Mouse (Mus musculus) left cerebral cortex, adult 11 months (tissue): ENCODE measurements around the gene Pex1.
"Not testable (repeated sequence)": the region's sequence is repeated elsewhere in the genome, so short reads cannot be mapped to it uniquely, and the experiment has no call there.

Experiments
- DNase-seq: peaks from one replicate; pipeline ENCODE4 v3.0.0; 2022; ENCODE audit warnings: low spot score

Pex1 gene

DNA sequence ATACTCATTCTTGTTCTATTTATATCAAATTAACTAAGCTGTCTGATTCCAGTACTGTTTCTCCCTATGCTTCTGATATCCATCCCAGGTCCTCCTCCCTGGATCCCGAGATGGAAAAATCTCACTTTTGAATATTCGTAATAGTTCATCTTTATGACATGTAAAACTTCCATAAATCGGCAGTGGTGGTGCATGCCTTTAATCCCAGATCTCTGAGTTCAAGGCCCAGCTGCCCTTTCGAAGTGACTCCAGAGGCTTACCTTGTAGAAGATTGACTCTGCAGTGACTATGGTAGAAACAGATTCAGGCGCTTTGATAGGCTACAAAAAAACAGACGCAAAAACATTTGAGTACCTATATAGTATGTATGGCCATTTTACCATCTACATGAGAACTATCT lies 48.8 kb downstream of the Pex1 start:
- DNase-seq = no peak

DNA sequence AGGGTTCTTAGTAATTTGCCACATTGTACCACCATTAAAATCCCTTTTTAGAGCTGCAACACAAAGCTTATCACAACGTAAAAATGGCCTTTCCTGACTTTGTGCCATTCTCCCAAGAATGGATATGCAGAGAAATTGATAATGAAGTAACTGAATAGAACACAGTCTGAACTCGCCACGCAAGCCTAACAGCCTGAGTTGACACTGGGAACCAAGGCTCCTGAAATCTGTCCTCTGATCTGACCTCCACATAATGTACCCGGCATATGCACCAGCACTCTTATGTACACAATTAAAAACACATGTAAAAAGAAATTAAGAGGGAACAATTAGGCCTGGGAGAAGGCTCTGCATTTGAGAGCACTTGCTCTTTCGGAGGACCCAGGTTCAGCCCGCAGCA lies 49.5 kb downstream of the Pex1 start:
- no peak for DNase-seq

DNA sequence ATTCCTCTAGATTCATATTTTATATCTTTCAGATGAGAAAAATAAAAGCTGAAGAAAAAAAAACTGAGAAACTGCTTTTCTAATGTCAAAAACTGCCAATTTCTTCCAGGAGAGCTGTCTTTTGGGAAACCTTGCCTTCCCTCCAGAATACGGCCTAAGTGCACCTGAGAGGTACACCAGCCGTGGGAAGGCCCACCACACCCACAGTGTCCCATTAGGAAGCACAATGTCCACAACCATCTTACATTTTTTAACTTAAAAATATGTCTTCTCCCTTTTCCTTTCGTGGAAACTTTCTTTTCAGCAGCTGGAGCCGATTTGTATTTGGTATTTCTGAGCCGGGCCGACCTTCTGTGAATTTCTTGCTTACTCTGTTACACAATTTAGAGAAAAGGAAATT lies 50.7 kb downstream of the Pex1 start:
- DNase-seq = no peak

DNA sequence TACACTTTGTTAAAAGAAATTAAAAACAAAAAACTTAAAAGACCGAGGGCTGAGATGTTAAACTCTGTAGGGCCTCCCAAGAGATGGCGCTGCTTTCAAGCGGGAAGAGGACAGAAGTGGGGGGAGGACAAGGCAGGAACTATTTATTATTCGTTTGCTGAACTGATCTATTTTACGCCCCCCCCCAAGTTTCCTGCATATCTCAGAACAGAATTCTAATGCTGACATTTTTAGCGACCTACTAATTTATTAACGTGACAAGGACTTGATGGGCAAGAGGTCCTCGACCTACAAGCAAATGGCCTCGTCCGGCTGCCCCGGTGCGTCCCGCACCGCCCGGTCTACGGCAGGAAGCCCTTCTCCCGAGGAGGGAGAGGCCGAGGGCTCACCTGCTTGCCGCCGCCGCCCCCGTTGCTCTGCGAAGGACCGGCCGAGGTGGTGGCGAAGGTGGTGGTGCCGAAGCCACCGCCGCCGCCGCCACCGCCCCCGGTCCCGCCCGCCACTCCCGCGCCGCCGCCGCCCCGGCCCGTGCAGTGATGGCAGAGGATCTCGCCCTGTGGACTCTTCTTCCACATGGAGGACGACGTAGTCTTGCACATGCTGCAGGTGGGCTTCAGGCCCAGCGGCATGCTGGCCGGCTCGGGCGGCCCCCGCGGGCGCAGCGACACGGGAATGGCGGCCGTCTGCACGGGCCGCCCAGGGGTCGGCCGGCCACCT lies 51.3 kb downstream of the Pex1 start:
- no peak for DNase-seq

DNA sequence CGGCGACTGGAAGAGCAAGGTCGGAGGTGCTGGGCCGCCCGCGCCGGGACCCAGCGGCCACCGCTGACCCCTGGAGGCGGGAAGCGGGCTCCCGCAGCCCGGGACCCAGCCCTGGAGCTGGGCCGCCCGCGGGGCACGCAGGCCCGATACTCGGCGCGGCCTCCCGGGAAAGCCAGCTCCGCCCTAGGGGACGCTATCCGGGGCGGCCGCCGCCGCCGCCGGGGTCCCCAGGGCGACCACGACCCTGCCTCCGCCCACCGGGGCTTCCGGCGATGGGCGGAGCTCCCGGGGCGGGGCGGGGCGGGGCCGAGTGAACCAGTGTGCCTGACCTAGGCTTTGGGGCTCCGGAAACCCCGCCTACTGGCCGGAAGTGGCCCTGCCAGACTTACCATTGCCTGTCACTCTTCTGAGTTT lies 51.8 kb downstream of the Pex1 start:
- peak; percentile 76 for DNase-seq

- DNase-seq = no peak
Measured at GRCm38 (mm10) chr5:3648206-3648848, 52.5 kb downstream of the Pex1 start.

DNA sequence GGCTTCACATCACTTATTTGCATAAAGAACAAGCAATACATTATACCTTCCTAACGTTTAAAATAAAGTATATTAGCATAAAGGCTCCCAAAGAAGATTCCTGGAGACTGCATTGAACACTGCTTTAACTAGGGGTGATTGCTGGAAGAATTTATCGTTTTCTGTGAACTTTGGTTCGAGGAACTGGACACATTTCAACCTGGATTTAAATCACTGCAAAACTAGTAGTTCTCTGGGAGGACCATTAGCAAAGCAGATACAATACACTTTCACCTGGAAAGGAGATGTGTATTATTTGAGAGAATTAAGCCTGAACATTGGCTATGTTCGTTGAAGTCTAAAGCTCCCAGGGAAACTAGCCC lies 53.0 kb downstream of the Pex1 start:
- no peak for DNase-seq

DNA sequence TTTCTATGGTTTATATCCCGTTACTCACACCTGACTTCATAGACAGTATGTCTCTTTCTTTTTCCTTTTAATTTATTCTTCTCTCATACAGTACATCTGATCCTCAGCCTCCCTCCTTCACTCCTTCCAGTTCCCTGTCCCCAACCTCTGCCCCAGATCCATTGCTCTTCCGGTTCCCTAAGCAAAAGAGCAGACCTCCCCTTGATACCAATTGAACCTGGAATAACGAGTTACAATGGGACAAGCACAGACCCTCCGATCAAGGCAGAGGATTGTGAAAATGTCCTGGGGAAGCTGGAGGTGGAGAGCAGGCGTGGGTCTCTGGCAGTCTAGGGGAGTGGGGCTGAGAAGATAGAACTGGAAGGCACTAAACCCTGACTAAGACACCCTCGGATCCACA lies 55.0 kb downstream of the Pex1 start, which contains the start of gene Tmbim7:
Tmbim7 (plus strand) TSS at position 301 of the 400 bp plus-strand sequence.
- no peak for DNase-seq

GRCm38 (mm10) chr5:3651621-3652020 lies 55.8 kb downstream of the Pex1 start:
- no peak for DNase-seq

- not testable (repeated sequence) for DNase-seq
Measured at GRCm38 (mm10) chr5:3652903-3653575, 57.2 kb downstream of the Pex1 start.

- DNase-seq = no peak
Measured at GRCm38 (mm10) chr5:3653801-3654200, 57.9 kb downstream of the Pex1 start.

DNA sequence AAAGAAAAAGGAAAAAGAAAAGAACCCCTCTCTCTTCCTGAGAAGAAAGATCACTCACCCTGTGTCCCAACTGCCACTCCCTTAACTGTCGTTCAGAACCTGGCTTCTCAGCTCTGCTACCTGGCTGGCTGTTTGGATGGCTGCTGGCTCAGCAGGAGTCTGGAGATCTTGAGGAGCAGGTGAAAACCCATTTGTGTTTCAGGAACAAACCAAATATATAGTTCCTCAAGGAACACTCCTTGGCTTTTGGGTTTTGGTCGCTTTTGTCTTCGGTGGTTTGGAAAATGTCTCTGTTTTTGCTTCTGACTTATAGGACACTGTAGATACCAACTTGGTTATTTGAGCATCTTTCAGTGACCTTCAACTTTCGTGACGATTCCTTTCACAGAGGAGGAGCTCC lies 61.2 kb downstream of the Pex1 start, which contains the start of gene Gatad1:
Gatad1 (minus strand) TSS at position 101 of the 400 bp plus-strand sequence.
- no peak for DNase-seq

- DNase-seq = no peak
Measured at GRCm38 (mm10) chr5:3665225-3665624, 69.4 kb downstream of the Pex1 start.

DNA sequence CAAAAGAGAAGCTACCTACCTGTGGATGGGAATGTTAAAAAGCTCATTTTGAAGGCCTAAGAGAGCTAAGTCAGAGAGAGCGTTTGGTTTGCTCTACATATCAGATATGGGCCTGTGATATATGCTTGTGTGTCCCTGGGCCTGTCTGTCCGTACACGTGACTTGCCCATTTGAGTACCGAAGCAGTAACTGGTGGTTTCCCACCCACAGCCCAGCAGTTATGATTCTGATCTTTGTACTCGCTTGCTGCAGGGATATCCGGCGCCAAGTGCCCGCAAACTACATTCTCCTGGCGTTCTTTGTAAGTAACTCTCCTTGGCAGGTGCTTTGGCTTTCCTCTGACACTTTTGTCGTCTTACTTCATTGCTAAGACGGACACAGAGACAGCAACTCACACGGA lies 70.7 kb downstream of the Pex1 start:
- DNase-seq = no peak

- DNase-seq = no peak
Measured at GRCm38 (mm10) chr5:3669938-3670554, 74.2 kb downstream of the Pex1 start.
